Mouse (Mus musculus) embryonic fibroblast, embryonic 13.5 days (primary cell): ENCODE data around the gene Dynlt1f.
"Not testable (repeated sequence)": the region's sequence is repeated elsewhere in the genome, so short reads cannot be mapped to it uniquely, and the experiment has no call there.

ENCODE experiments used
- CTCF ChIP-seq: IDR thresholded peaks from 2 replicates; pipeline ENCODE4 v1.5.1; 2011; ENCODE audit warnings: mild to moderate bottlenecking, control low read depth, low read length, moderate library complexity, borderline replicate concordance; ENCODE audit not compliant: insufficient read depth
- POLR2A ChIP-seq: IDR thresholded peaks from 2 replicates; pipeline ENCODE4 v1.6.1; 2011; ENCODE audit warnings: low read depth, mild to moderate bottlenecking, control low read depth, low read length, moderate library complexity

DNA sequence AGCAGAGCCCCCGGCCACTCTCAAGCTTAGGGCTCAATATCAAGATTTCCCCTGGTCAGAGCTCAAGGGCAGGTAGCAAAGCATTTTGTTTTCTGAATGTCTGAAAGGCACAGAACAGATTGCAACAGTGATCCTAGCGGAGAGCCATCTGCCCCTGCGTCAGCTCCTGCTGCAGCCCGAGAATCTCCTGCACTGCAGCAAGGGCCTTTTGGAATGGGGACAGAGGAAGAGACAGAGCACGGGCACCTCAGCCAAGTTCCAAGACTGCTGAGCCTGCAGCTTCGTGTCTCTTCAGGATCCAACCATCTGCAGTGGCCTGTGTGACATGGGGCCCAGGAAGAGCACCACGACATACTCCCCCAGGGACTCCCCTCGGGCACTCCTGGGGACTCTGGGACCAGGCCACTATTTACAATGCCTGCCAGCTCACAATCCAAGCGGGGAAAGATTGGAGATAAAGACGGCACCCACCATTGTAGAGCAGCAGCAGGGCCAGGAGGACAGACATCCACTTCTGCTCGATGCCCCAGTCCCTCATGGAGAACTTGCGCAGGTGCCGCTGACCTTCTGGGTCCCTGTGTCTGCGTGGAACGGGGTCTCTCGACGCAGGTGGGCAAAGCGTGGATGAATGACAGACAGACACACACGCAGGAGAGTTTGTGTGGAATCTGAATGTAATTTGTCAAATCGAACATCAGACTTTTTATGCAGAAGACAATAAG, 34.8 kb downstream of the Dynlt1f start:
- TF ChIP-seq POLR2A, CTCF: not testable (repeated sequence)
